Mouse (Mus musculus) retina, embryonic 14.5 days (tissue): ENCODE data around the gene Sema3f.
A peak's percentile ranks its signal among the peaks of the same experiment; 100 is the strongest.

Experiments
- DNase-seq: peaks from one replicate; pipeline ENCODE4 v3.0.0-alpha.2; 2015; ENCODE audit warnings: low spot score

Sema3f gene

GRCm38 (mm10) chr9:107692785-107693184 is 17.5 kb downstream of the Sema3f start:
- DNase-seq, result peak; percentile 38

GRCm38 (mm10) chr9:107690391-107690790 is 19.9 kb downstream of the Sema3f start:
- no peak for DNase-seq

- DNase-seq, result no peak
Measured at GRCm38 (mm10) chr9:107688939-107689338, 21.3 kb downstream of the Sema3f start.

GRCm38 (mm10) chr9:107688415-107688814 is 21.9 kb downstream of the Sema3f start:
- DNase-seq, result no peak

- DNase-seq, result peak; percentile 75
Measured at GRCm38 (mm10) chr9:107685231-107685981, 24.9 kb downstream of the Sema3f start.

GRCm38 (mm10) chr9:107682405-107682804 is 27.9 kb downstream of the Sema3f start:
- no peak for DNase-seq

- DNase-seq, result no peak
Measured at GRCm38 (mm10) chr9:107679501-107679900, 30.8 kb downstream of the Sema3f start, which contains the start of gene Gnat1. Gene Gnat1, minus strand, starts transcription at chr9:107679712.

- no peak for DNase-seq
Measured at GRCm38 (mm10) chr9:107678861-107679260, 31.4 kb downstream of the Sema3f start.

- peak; percentile 95 for DNase-seq
Measured at GRCm38 (mm10) chr9:107677819-107678526, 32.3 kb downstream of the Sema3f start.

- DNase-seq, result peak; percentile 65
Measured at GRCm38 (mm10) chr9:107677091-107677784, 33.0 kb downstream of the Sema3f start.

GRCm38 (mm10) chr9:107676302-107676701 is 34.0 kb downstream of the Sema3f start:
- DNase-seq, result no peak

GRCm38 (mm10) chr9:107675671-107676301 is 34.5 kb downstream of the Sema3f start:
- peak; percentile 85 for DNase-seq

- no peak for DNase-seq
Measured at GRCm38 (mm10) chr9:107674609-107675429, 35.5 kb downstream of the Sema3f start.

GRCm38 (mm10) chr9:107670259-107670658 is 40.0 kb downstream of the Sema3f start:
- DNase-seq, result peak; percentile 64

GRCm38 (mm10) chr9:107669480-107669945 is 40.8 kb downstream of the Sema3f start, which contains the start of gene Slc38a3:
Gene Slc38a3, minus strand, starts transcription at chr9:107669530.
- DNase-seq, result no peak

- DNase-seq, result no peak
Measured at GRCm38 (mm10) chr9:107668916-107669315, 41.4 kb downstream of the Sema3f start.

- DNase-seq, result peak; percentile 31
Measured at GRCm38 (mm10) chr9:107668011-107668410, 42.3 kb downstream of the Sema3f start.

GRCm38 (mm10) chr9:107667219-107667618 is 43.1 kb downstream of the Sema3f start:
- DNase-seq, result peak; percentile 76

GRCm38 (mm10) chr9:107666751-107667205 is 43.5 kb downstream of the Sema3f start:
- peak; percentile 32 for DNase-seq

GRCm38 (mm10) chr9:107665308-107665707 is 45.0 kb downstream of the Sema3f start:
- DNase-seq, result no peak

GRCm38 (mm10) chr9:107663525-107663924 is 46.8 kb downstream of the Sema3f start:
- peak; percentile 49 for DNase-seq
